Mouse (Mus musculus) spleen, adult 2 months (tissue): ENCODE results near the gene Bcor. TPM values are rescaled to one million over a fixed set of nuclear protein-coding genes. Genes with fewer than 3 reads are reported as not detected.
A peak's percentile ranks its signal among the peaks of the same experiment; 100 is the strongest.

Experiments used
- DNase-seq, 2 experiments: peaks; one replicate each; pipeline versions ENCODE4 v3.0.0 to v3.0.0-alpha.2; 2012 to 2021; ENCODE audit warnings: low spot score in 2 of 2, low read depth in 1 of 2
- H3K27ac ChIP-seq: fragments of 200-500 bp; 2 replicates; pipeline ENCODE4 v1.5.1; 2012; ENCODE audit warnings: low read length, inconsistent platforms; ENCODE audit not compliant: insufficient read depth
- H3K27me3 ChIP-seq: fragments of 200-500 bp; 2 replicates; pipeline ENCODE4 v1.6.1; 2012; ENCODE audit warnings: mild to moderate bottlenecking, moderate library complexity, low read length, inconsistent platforms; ENCODE audit not compliant: control insufficient read depth, insufficient read depth
- H3K36me3 ChIP-seq: fragments of 200-500 bp; 2 replicates; pipeline ENCODE4 v1.6.1; 2012; ENCODE audit warnings: mild to moderate bottlenecking, low read length, inconsistent platforms; ENCODE audit not compliant: control insufficient read depth, insufficient read depth
- H3K4me1 ChIP-seq: fragments of 200-500 bp; 2 replicates; pipeline ENCODE4 v1.6.1; 2011; ENCODE audit warnings: inconsistent platforms; ENCODE audit not compliant: control insufficient read depth, insufficient read depth, insufficient read length
- H3K4me3 ChIP-seq: fragments of 200-500 bp; 2 replicates; pipeline ENCODE4 v1.5.1; 2011; ENCODE audit warnings: mild to moderate bottlenecking, inconsistent platforms; ENCODE audit not compliant: insufficient read depth, insufficient read length; ENCODE audit errors: extremely low read depth
- CTCF ChIP-seq: fragments of 200-500 bp; IDR thresholded peaks from 2 replicates; pipeline ENCODE4 v1.5.1; 2011; ENCODE audit warnings: mild to moderate bottlenecking, inconsistent platforms; ENCODE audit not compliant: insufficient read depth, insufficient read length, insufficient replicate concordance; ENCODE audit errors: extremely low read depth
- POLR2A ChIP-seq: fragments of 200-500 bp; IDR thresholded peaks from 2 replicates; pipeline ENCODE4 v1.6.1; 2011; ENCODE audit warnings: low read depth, low read length, inconsistent platforms
- WGBS: fragments of 180-500 bp; shearing (Covaris S2); methylation state at CpG from one replicate; pipeline ENCODE4 v1.1.7; 2018; 5-methylcytosine and 5-hydroxymethylcytosine counted together
- polyA plus RNA-seq: library from polyadenylated mRNA; depleted of rRNA; stranded (reverse); fragments of >200 nt; gene quantifications from 2 replicates; pipeline ENCODE4 v1.2.3, GENCODE M21; 2012

Bcor gene
- polyA plus RNA-seq, 1 experiment = 12.8 TPM

DNA sequence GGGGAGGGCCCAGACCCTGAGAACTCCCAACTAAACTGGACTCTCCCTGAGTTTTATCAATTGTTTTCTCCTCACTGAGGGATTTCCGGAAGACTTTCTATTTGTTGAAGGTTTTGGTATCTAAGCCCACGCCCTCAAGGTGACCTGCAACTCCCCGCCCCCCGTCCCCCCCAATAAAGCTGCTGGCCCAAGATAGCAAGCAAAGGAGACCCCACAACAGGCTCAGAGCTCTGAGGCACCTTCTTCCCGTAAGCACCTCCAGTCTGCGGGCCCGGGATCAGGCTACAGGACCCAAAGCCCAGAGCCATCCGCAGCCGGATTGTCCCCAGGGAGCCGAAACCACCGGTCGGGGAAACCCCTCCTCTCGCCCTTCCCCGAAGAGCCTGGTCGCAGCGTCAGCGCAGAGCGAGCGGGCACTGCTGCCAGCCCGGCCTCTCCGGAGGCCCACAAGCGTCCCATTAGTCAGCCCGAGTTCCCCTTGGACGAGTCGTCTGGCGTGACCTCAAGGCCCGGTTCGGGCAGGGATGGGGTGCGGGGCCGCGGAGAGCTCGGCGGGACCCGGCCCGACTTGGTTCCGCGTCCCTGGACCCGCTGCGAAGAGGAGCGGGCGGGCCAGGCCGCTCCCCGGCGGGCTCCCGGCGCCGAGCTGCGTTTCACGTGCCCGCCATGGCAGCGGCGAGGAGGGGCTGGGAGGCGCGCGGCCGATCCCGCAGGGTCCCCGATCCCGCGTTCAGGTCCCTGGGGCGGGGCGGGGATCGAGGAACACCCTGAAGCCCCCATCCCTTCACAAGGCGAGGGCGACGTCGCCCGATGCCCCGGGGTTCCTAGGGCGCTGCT, 73.3 kb downstream of the Bcor start:
- Histone ChIP-seq H3K4me1 (peaks cover 26% of the 10 kb centered on the region; the same call in 1 of the 2 replicates), H3K27ac (peak overlapping the region; percentile 91), H3K4me3 (peak overlapping the region; percentile 68), H3K27me3 (no peaks in the 10 kb centered on the region; the same call in 1 of the 2 replicates), H3K36me3 (no peaks in the 10 kb centered on the region)
- TF ChIP-seq POLR2A (no peak; the same call in 1 of the 2 replicates), CTCF (no peak)
- peak in 1 of 2 experiments; percentile 58 for DNase-seq
- WGBS = 7% methylated on average over 64 of the region's 70 CpGs

DNA sequence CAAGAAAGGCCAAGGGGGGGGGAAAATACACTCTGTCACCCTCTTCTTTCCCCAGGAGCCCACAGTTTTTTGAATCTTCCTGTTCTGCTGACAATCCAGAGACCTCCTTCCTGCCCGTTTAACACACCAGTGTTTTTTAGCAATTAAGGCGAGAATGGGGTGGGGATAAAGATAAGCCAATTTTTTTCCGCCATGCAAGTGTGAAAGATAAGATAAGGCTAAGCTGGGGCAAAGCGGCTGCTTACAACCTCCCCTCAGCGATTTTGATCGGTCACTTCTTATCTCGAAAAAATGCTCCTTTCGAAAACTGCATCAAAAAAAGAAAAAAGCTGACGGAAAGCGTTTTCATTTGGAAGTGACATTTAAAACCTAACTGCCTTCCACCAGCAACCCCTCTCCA, 74.2 kb downstream of the Bcor start:
- no peak overlapping the region for H3K27ac ChIP-seq
- no peak for TF ChIP-seq POLR2A
- TF ChIP-seq CTCF = no peak
- peaks cover 29% of the 10 kb centered on the region; the same call in 1 of the 2 replicates for H3K4me1 ChIP-seq
- H3K27me3 ChIP-seq = no peaks in the 10 kb centered on the region; the same call in 1 of the 2 replicates
- H3K36me3 ChIP-seq = no peaks in the 10 kb centered on the region
- DNase-seq = no peak
- 44% methylated on average over 10 of the region's 10 CpGs for WGBS
- no peak overlapping the region for H3K4me3 ChIP-seq

DNA sequence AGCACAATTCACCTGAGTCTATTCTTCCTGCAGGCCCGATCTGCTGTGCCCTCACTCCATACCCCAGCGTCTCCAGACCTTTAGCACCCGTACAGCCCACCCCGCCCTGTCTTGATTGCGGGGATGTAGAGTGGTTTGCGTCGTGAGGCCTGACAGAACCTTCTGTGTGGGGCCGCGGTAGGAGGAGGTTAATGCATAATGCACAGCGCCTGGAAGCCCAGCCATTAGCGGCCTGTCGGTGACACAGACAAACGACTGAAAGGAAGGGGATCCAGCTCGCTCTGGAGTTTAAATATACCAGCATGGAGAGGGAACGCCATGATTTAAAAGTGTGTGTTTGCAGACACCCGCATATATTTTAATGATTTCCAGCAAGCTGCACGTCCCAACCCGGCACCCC, 74.9 kb downstream of the Bcor start:
- no peak for DNase-seq
- WGBS = 46% methylated on average over 18 of the region's 18 CpGs
- Histone ChIP-seq H3K27ac (no peak overlapping the region), H3K36me3 (no peaks in the 10 kb centered on the region), H3K4me3 (no peak overlapping the region), H3K27me3 (no peaks in the 10 kb centered on the region), H3K4me1 (peaks cover 23% of the 10 kb centered on the region; the same call in 1 of the 2 replicates)
- TF ChIP-seq CTCF (no peak), POLR2A (no peak)

DNA sequence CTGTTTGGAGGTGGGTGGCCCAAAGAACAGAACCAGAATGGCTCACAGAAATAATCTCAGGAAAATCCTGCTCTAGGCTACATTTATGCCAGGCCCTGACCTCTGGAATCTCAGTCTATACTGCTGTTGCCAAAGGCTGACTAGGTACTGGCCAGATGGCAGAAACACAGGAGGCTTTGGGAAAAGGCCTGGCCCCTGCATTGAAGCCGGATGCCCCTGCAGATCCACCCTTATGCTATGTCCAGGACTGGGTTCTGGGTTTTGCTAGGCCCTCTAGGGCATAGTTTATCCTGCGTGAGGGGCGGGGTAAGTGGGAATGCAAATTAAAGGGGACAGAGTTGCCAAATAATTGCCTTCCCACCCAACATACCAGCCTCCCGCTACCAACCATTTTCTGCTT, 75.5 kb downstream of the Bcor start:
- H3K4me1 ChIP-seq = peaks cover 18% of the 10 kb centered on the region; the same call in 1 of the 2 replicates
- no peaks in the 10 kb centered on the region for H3K36me3 ChIP-seq
- DNase-seq = no peak
- no peaks in the 10 kb centered on the region for H3K27me3 ChIP-seq
- H3K4me3 ChIP-seq = no peak overlapping the region
- WGBS = 64% methylated on average over 4 of the region's 4 CpGs
- no peak overlapping the region for H3K27ac ChIP-seq
- TF ChIP-seq POLR2A = no peak
- TF ChIP-seq CTCF = no peak

DNA sequence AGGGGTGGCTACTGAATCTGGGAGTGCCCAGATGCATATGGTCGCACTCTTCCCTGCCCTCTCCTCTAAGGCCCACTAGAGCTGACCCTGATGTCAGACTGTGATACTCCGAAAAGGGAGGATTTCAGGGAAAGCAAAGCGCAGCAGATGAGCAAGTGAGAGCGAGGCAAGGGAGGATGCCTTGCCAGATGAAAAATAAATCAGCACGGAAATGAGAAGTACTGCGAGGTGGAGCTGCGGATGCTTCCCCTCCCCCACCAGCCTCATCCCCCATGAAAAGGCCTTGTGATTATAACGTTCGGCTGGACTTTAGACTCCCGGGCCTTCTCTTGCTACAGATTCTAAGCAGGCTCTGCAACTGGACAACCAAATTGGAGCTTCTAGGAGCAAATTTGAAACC, 76.5 kb downstream of the Bcor start:
- TF ChIP-seq POLR2A (no peak), CTCF (no peak)
- Histone ChIP-seq H3K27ac (no peak overlapping the region), H3K36me3 (no peaks in the 10 kb centered on the region), H3K27me3 (no peaks in the 10 kb centered on the region), H3K4me1 (peaks cover 13% of the 10 kb centered on the region; the same call in 1 of the 2 replicates), H3K4me3 (no peak overlapping the region)
- DNase-seq = no peak
- 33% methylated on average over 10 of the region's 10 CpGs for WGBS

DNA sequence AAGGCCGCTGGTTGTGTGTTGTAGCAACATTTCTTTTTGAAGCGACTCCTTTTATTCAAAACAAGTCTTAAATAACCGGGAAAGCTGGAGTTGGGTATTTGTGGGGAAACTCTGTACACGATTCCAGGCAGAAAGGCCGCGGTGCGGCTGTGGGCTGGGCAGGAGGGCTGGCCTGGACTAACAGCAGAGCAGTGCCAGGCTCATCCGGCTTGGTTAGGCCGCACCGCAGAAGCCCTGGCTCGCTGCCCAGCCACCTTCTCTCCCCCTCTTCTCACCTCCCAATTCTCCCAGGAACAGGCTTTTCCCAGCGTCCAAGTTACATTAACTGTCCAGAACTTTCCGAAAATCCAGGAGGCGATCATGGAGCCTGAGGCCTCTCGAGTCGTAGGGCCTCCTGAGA, 77.4 kb downstream of the Bcor start:
- Histone ChIP-seq H3K4me1 (peaks cover 13% of the 10 kb centered on the region; the same call in 1 of the 2 replicates), H3K27me3 (no peaks in the 10 kb centered on the region), H3K27ac (no peak overlapping the region), H3K4me3 (no peak overlapping the region), H3K36me3 (no peaks in the 10 kb centered on the region)
- 29% methylated on average over 16 of the region's 16 CpGs for WGBS
- TF ChIP-seq POLR2A (no peak), CTCF (no peak)
- DNase-seq = no peak

DNA sequence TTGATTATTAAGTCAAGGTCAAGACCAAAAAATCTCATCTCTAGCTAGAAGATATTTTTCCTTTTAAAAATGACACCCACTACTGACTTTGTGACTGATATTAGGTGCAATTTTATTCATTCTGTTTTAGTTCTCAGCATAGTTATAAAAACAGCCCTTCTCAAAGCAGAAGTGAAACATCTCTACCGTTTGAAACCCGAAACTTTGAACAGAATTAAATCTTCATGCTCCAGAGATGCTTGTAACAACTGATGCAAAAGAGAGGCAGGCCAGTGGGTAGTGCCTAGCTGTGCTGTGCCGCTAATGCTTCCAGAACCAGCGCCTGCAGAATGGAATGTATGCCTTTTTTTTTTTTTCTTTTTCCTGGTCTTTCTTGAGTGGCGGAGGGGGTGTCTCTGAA, 78.0 kb downstream of the Bcor start:
- WGBS = 22% methylated on average over 5 of the region's 5 CpGs
- TF ChIP-seq CTCF (no peak), POLR2A (no peak)
- no peaks in the 10 kb centered on the region for H3K27me3 ChIP-seq

More for the DNA sequence above, 78.0 kb downstream of the Bcor start:
- no peak overlapping the region for H3K4me3 ChIP-seq
- no peak overlapping the region for H3K27ac ChIP-seq
- peaks cover 13% of the 10 kb centered on the region; the same call in 1 of the 2 replicates for H3K4me1 ChIP-seq
- no peak for DNase-seq
- H3K36me3 ChIP-seq = no peaks in the 10 kb centered on the region
